Mouse (Mus musculus) olfactory bulb, adult 2 months (tissue): ENCODE data around the gene Drg1.

Experiments used
- CTCF ChIP-seq: fragments of 200-500 bp; IDR thresholded peaks from 2 replicates; pipeline ENCODE4 v1.5.1; 2012; ENCODE audit warnings: low read depth, mild to moderate bottlenecking, low read length, moderate library complexity; ENCODE audit not compliant: insufficient read depth
- POLR2A ChIP-seq: fragments of 200-500 bp; IDR thresholded peaks from 2 replicates; pipeline ENCODE4 v1.6.1; 2012; ENCODE audit warnings: mild to moderate bottlenecking, low read depth, low read length, moderate library complexity; ENCODE audit not compliant: insufficient read depth

- TF ChIP-seq CTCF (no peak), POLR2A (no peak)
These were observed 39.6 kb upstream of the Drg1 start for GRCm38 (mm10) chr11:3305821-3306220.
